19 mouse cellular contexts compared by ENCODE assay signal in the genomic region with DNA sequence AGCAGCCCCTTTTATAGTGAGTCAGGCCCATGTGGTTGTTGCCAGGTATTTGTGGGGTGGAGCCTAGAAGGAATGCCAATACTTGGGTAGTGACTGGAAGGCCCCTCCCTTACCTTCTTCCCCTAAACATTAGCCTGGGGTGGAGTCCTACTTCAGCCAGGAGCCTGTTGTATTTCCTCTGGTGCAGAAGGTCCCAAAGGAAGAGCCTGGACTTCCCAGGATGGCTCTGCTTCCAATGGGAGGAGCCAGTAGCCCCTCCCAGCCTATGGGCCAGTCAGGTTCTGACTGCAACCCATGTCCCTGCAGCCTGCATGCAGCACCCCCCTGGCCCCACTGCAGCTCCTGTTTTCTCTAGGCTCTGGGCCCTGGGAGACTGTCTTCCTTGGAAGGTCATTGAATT.
A peak's percentile ranks its signal among the peaks of the same experiment; 100 is the strongest.
DNase-seq lines count a peak whose midpoint lies in the region; ATAC-seq and TF ChIP-seq lines count a peak whose summit lies in the region.
"Had no signal": no experiment of that assay in that cellular context is flagged by ENCODE, and none has a peak within 500 bp of the region (broad histone marks: within the 10 kb centered on the region; RNA-seq: fewer than 3 reads in every experiment).

No protein-coding gene starts in this region.

- peak overlapping the region; percentile 53; the same call in 1 of the 2 replicates for H3K27ac ChIP-seq in gastrocnemius, adult 2 months
- H3K27ac ChIP-seq in neural tube, embryonic 13.5 days (replicated peaks): no peak overlapping the region
- no peak overlapping the region for H3K27ac ChIP-seq in neural tube, embryonic 15.5 days (replicated peaks)
- H3K27ac ChIP-seq in stomach, postnatal 0 days (replicated peaks): no peak overlapping the region
- H3K27ac ChIP-seq: hindbrain, embryonic 15.5 days; lung, embryonic 15.5 days had no signal

- no peak overlapping the region for H3K4me2 ChIP-seq in neural tube, embryonic 13.5 days
- H3K4me2 ChIP-seq in neural tube, embryonic 15.5 days: no peak overlapping the region
- H3K4me2 ChIP-seq in stomach, postnatal 0 days (replicated peaks; ENCODE audit: low read depth): no peak overlapping the region
- H3K4me2 ChIP-seq: hindbrain, embryonic 15.5 days; liver, embryonic 11.5 days; lung, embryonic 15.5 days had no signal

- no peak overlapping the region for H3K9ac ChIP-seq in neural tube, embryonic 13.5 days
- no peak overlapping the region for H3K9ac ChIP-seq in neural tube, embryonic 15.5 days (replicated peaks)
- no peak overlapping the region for H3K9ac ChIP-seq in stomach, postnatal 0 days (ENCODE audit: low read length)
- H3K9ac ChIP-seq: forebrain, postnatal 0 days; hindbrain, embryonic 15.5 days; lung, embryonic 15.5 days had no signal

- peaks cover 10% of the 10 kb centered on the region for H3K4me1 ChIP-seq in neural tube, embryonic 13.5 days (replicated peaks)
- peaks cover 7% of the 10 kb centered on the region; the same call in 1 of the 2 replicates for H3K4me1 ChIP-seq in neural tube, embryonic 15.5 days
- no peaks in the 10 kb centered on the region for H3K4me1 ChIP-seq in stomach, postnatal 0 days (replicated peaks; ENCODE audit: control insufficient read depth, insufficient read depth)

- no peak for TF ChIP-seq CTCF in gastrocnemius, adult 2 months (IDR thresholded peaks at IDR 0.05)
- no peak for TF ChIP-seq CTCF in stomach, postnatal 0 days (IDR thresholded peaks at IDR 0.05; ENCODE audit: low read depth)

- DNase-seq in gastrocnemius, adult 2 months: peak; percentile 42
- no peak for DNase-seq in gastrocnemius, postnatal 36 days
- peak; percentile 25 to 39 for DNase-seq in heart, postnatal 14 days
- no peak for DNase-seq in stomach, postnatal 0 days (ENCODE audit: low spot score)
- no peak for DNase-seq in right cerebral cortex, postnatal 4 days
- no peak for DNase-seq in layer of hippocampus, postnatal 25 days (ENCODE audit: extremely low spot score in 1 of 2, low spot score in 1 of 2)
- DNase-seq: adrenal gland, adult 8-10 months; B cell, adult 2 months; cerebellum, adult 9-10 months; forebrain, postnatal 0 days; left cerebral cortex, postnatal 4 days; midbrain, embryonic 14.5 days; right cerebral cortex, postnatal 14 days; thymus, adult 2 months had no signal

- 0 out of 2 replicates have a peak, but pooled peaks have one; percentile 19 for ATAC-seq in neural tube, embryonic 13.5 days (ENCODE audit: low read depth)
- ATAC-seq in neural tube, embryonic 15.5 days (ENCODE audit: low FRiP score): no peak
- peak; percentile 38 for ATAC-seq in stomach, postnatal 0 days (ENCODE audit: low FRiP score, low TSS enrichment)
- ATAC-seq: forebrain, postnatal 0 days had no signal

- no peaks in the 10 kb centered on the region for H3K36me3 ChIP-seq in neural tube, embryonic 13.5 days
- no peaks in the 10 kb centered on the region for H3K36me3 ChIP-seq in neural tube, embryonic 15.5 days
- H3K36me3 ChIP-seq in stomach, postnatal 0 days (ENCODE audit: control insufficient read depth, insufficient read depth, low read length): no peaks in the 10 kb centered on the region
- H3K36me3 ChIP-seq: hindbrain, embryonic 15.5 days; lung, embryonic 15.5 days had no signal

- no peaks in the 10 kb centered on the region for H3K9me3 ChIP-seq in neural tube, embryonic 13.5 days
- no peaks in the 10 kb centered on the region for H3K9me3 ChIP-seq in neural tube, embryonic 15.5 days (replicated peaks)
- H3K9me3 ChIP-seq in stomach, postnatal 0 days (ENCODE audit: control insufficient read depth, low read length): no peaks in the 10 kb centered on the region
- H3K9me3 ChIP-seq: hindbrain, embryonic 15.5 days; lung, embryonic 15.5 days had no signal

- H3K27me3 ChIP-seq in neural tube, embryonic 13.5 days: peaks cover 19% of the 10 kb centered on the region
- H3K27me3 ChIP-seq in neural tube, embryonic 15.5 days (replicated peaks): 0 out of 2 replicates have a peak, but pooled peaks cover 3% of the 10 kb centered on the region
- H3K27me3 ChIP-seq in stomach, postnatal 0 days (ENCODE audit: control insufficient read depth, insufficient read depth, low read length): no peaks in the 10 kb centered on the region
- H3K27me3 ChIP-seq: hindbrain, embryonic 15.5 days; lung, embryonic 15.5 days had no signal

- no peak overlapping the region for H3K4me3 ChIP-seq in gastrocnemius, adult 2 months
- H3K4me3 ChIP-seq in neural tube, embryonic 13.5 days: no peak overlapping the region
- H3K4me3 ChIP-seq in neural tube, embryonic 15.5 days (replicated peaks): no peak overlapping the region
- no peak overlapping the region for H3K4me3 ChIP-seq in stomach, postnatal 0 days (ENCODE audit: low read depth, low read length)
- H3K4me3 ChIP-seq: hindbrain, embryonic 15.5 days; lung, embryonic 15.5 days had no signal

- intact Hi-C loops in gastrocnemius, adult 2 months (cut with DNase I): no loop called here
- intact Hi-C loops in gastrocnemius, postnatal 36 days (cut with DNase I): no loop called here
- intact Hi-C loops in heart, postnatal 14 days (cut with DNase I): no loop called here

- TF ChIP-seq EP300 in stomach, postnatal 0 days (optimal IDR thresholded peaks at IDR 0.05): no peak

Comparison
In these comparisons a context has a peak if more than half of its experiments do, and no peak if none do; other contexts are left out.
1. DNase-seq: peak in gastrocnemius, adult 2 months (single experiment) and heart, postnatal 14 days (2 of 2); none in gastrocnemius, postnatal 36 days (0 of 2), stomach, postnatal 0 days (single experiment), right cerebral cortex, postnatal 4 days (single experiment) and layer of hippocampus, postnatal 25 days (0 of 2).